Mouse (Mus musculus): Measurements from ENCODE around the gene Tex45. TPM values are rescaled to one million over a fixed set of nuclear protein-coding genes. Genes with fewer than 3 reads are reported as not detected.
A peak's percentile ranks its signal among the peaks of the same experiment; 100 is the strongest.

The Tex45 gene
- polyA plus RNA-seq (2015; fragmentation: Nextera tagmentation; extraction: Ambion mirVana) = not detected in 2 replicates

- Histone ChIP-seq H3K4me1 (replicated peaks) (peaks cover 3% of the 10 kb centered on the region), H3K27me3 (replicated peaks) (no peaks in the 10 kb centered on the region), H3K9me3 (no peaks in the 10 kb centered on the region), H3K36me3 (no peaks in the 10 kb centered on the region), H3K4me2 (replicated peaks) (no peak within 1 kb of the TSS), H3K4me3 (replicated peaks) (no peak within 1 kb of the TSS), H3K27ac (no peak within 1 kb of the TSS), H3K9ac (no peak within 1 kb of the TSS)
- ATAC-seq = no peak
These were observed at the start of gene Tex45 for GRCm38 (mm10) chr8:3470562-3470961. Gene Tex45 (plus strand): TSS chr8:3470862.

- H3K4me2 ChIP-seq (replicated peaks) = no peak overlapping the region
- ATAC-seq = no peak
- peaks cover 3% of the 10 kb centered on the region; the same call in 1 of the 2 replicates for H3K4me1 ChIP-seq (replicated peaks)
- no peak overlapping the region for H3K27ac ChIP-seq
- WGBS = 89% methylated on average over 5 of the region's 5 CpGs
- no peaks in the 10 kb centered on the region for H3K36me3 ChIP-seq
- no peak overlapping the region for H3K9ac ChIP-seq
- H3K27me3 ChIP-seq (replicated peaks) = no peaks in the 10 kb centered on the region
- no peaks in the 10 kb centered on the region for H3K9me3 ChIP-seq
- no peak overlapping the region for H3K4me3 ChIP-seq (replicated peaks)
These were observed 49.2 kb upstream of the Tex45 start for GRCm38 (mm10) chr8:3421507-3421906.

DNA sequence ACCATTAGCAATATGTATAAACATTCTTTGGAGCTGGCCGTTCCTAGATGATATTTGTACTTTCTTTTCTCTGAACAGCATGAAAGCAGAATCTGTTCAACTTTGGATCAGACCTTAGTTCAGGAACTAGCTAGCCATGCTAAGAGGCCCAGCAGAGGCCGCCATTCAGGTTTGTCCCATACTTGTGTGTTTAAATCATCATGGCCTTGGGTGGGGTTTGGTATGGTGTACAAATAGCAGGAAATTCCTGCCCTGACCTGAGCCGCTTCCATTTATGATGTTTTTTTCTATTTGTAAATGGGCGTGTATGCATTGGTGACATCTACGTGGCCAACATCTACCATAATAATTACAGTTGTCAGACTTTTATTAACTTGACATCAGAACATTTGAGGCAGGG is 45.4 kb upstream of the Tex45 start:
- H3K9ac ChIP-seq = no peak overlapping the region
- WGBS = 64% methylated on average over 5 of the region's 5 CpGs
- no peaks in the 10 kb centered on the region for H3K27me3 ChIP-seq (replicated peaks)
- no peaks in the 10 kb centered on the region for H3K4me1 ChIP-seq (replicated peaks)
- 0 out of 2 replicates have a peak, but pooled peaks cover 3% of the 10 kb centered on the region for H3K36me3 ChIP-seq
- no peaks in the 10 kb centered on the region for H3K9me3 ChIP-seq
- peak; percentile 67 for ATAC-seq
- H3K4me3 ChIP-seq (replicated peaks) = no peak overlapping the region
- no peak overlapping the region for H3K4me2 ChIP-seq (replicated peaks)
- no peak overlapping the region for H3K27ac ChIP-seq

- H3K4me2 ChIP-seq (replicated peaks) = no peak overlapping the region
- H3K36me3 ChIP-seq = 0 out of 2 replicates have a peak, but pooled peaks cover 3% of the 10 kb centered on the region
- peak; percentile 32; the same call in 1 of the 2 replicates for ATAC-seq
- no peak overlapping the region for H3K4me3 ChIP-seq (replicated peaks)
- H3K4me1 ChIP-seq (replicated peaks) = no peaks in the 10 kb centered on the region
- H3K27ac ChIP-seq = no peak overlapping the region
- no peaks in the 10 kb centered on the region for H3K9me3 ChIP-seq
- WGBS = 80% methylated on average over 3 of the region's 3 CpGs
- no peaks in the 10 kb centered on the region for H3K27me3 ChIP-seq (replicated peaks)
- H3K9ac ChIP-seq = no peak overlapping the region
These were observed 44.5 kb upstream of the Tex45 start for GRCm38 (mm10) chr8:3426211-3426610.

GRCm38 (mm10) chr8:3428426-3428825 is 42.2 kb upstream of the Tex45 start:
- 74% methylated on average over 2 of the region's 2 CpGs for WGBS
- Histone ChIP-seq H3K4me1 (replicated peaks) (no peaks in the 10 kb centered on the region), H3K4me3 (replicated peaks) (no peak overlapping the region), H3K27ac (no peak overlapping the region), H3K9ac (no peak overlapping the region), H3K36me3 (peaks cover 15% of the 10 kb centered on the region; the same call in 1 of the 2 replicates), H3K27me3 (replicated peaks) (no peaks in the 10 kb centered on the region), H3K4me2 (replicated peaks) (no peak overlapping the region), H3K9me3 (no peaks in the 10 kb centered on the region)
- ATAC-seq = no peak

GRCm38 (mm10) chr8:3429966-3430365 is 40.7 kb upstream of the Tex45 start:
- H3K36me3 ChIP-seq = peaks cover 15% of the 10 kb centered on the region; the same call in 1 of the 2 replicates
- H3K9ac ChIP-seq = no peak overlapping the region
- no peak overlapping the region for H3K4me3 ChIP-seq (replicated peaks)
- H3K27me3 ChIP-seq (replicated peaks) = no peaks in the 10 kb centered on the region
- H3K9me3 ChIP-seq = no peaks in the 10 kb centered on the region
- H3K4me2 ChIP-seq (replicated peaks) = no peak overlapping the region
- H3K27ac ChIP-seq = no peak overlapping the region
- no peak for ATAC-seq
- 75% methylated on average over 2 of the region's 2 CpGs for WGBS
- H3K4me1 ChIP-seq (replicated peaks) = no peaks in the 10 kb centered on the region

- Histone ChIP-seq H3K9me3 (no peaks in the 10 kb centered on the region), H3K4me3 (replicated peaks) (no peak overlapping the region), H3K4me2 (replicated peaks) (no peak overlapping the region), H3K27ac (no peak overlapping the region), H3K36me3 (peaks cover 15% of the 10 kb centered on the region; the same call in 1 of the 2 replicates), H3K4me1 (replicated peaks) (no peaks in the 10 kb centered on the region), H3K9ac (no peak overlapping the region), H3K27me3 (replicated peaks) (no peaks in the 10 kb centered on the region)
- no peak for ATAC-seq
- 74% methylated on average over 3 of the region's 3 CpGs for WGBS
These were observed 39.5 kb upstream of the Tex45 start for GRCm38 (mm10) chr8:3431113-3431512.

GRCm38 (mm10) chr8:3436492-3436891 is 34.2 kb upstream of the Tex45 start:
- ATAC-seq = no peak
- no peak overlapping the region for H3K27ac ChIP-seq
- H3K4me1 ChIP-seq (replicated peaks) = no peaks in the 10 kb centered on the region
- no peaks in the 10 kb centered on the region for H3K9me3 ChIP-seq
- H3K4me2 ChIP-seq (replicated peaks) = no peak overlapping the region
- no peak overlapping the region for H3K9ac ChIP-seq
- H3K27me3 ChIP-seq (replicated peaks) = no peaks in the 10 kb centered on the region
- no peak overlapping the region for H3K4me3 ChIP-seq (replicated peaks)
- 83% methylated on average over 5 of the region's 6 CpGs for WGBS
- peaks cover 41% of the 10 kb centered on the region for H3K36me3 ChIP-seq

DNA sequence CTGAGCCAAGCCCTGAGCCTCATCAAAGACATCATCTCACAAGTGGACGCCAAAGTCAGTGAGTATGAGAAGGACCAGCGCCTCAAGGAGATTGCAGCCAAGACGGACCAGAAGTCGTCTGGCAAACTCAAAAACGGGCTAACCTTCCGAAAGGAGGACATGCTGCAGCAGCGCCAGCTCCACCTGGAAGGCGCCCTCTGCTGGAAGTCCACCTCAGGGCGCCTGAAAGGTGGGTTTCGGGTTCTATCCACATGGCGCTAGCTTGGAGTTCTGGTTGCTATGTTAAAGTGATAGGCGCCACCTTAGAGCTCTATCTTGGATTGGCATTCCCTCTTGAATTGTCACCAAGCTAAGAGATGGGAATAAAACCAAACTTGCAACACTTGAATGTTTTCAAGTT is 31.2 kb upstream of the Tex45 start:
- 71% methylated on average over 12 of the region's 12 CpGs for WGBS
- H3K36me3 ChIP-seq = peaks cover 28% of the 10 kb centered on the region
- no peaks in the 10 kb centered on the region for H3K4me1 ChIP-seq (replicated peaks)
- no peak for ATAC-seq
- H3K27me3 ChIP-seq (replicated peaks) = no peaks in the 10 kb centered on the region
- no peak overlapping the region for H3K9ac ChIP-seq
- H3K4me3 ChIP-seq (replicated peaks) = no peak overlapping the region
- no peak overlapping the region for H3K4me2 ChIP-seq (replicated peaks)
- H3K9me3 ChIP-seq = no peaks in the 10 kb centered on the region
- no peak overlapping the region for H3K27ac ChIP-seq

GRCm38 (mm10) chr8:3449226-3449625 is 21.4 kb upstream of the Tex45 start:
- Histone ChIP-seq H3K27ac (no peak overlapping the region), H3K27me3 (replicated peaks) (no peaks in the 10 kb centered on the region), H3K4me3 (replicated peaks) (no peak overlapping the region), H3K9me3 (no peaks in the 10 kb centered on the region), H3K4me1 (replicated peaks) (no peaks in the 10 kb centered on the region), H3K4me2 (replicated peaks) (no peak overlapping the region), H3K9ac (no peak overlapping the region), H3K36me3 (peaks cover 40% of the 10 kb centered on the region)
- WGBS = 86% methylated on average over 2 of the region's 2 CpGs
- no peak for ATAC-seq

- Histone ChIP-seq H3K9ac (no peak overlapping the region), H3K4me3 (replicated peaks) (no peak overlapping the region), H3K27me3 (replicated peaks) (no peaks in the 10 kb centered on the region), H3K36me3 (peaks cover 36% of the 10 kb centered on the region), H3K4me1 (replicated peaks) (no peaks in the 10 kb centered on the region), H3K9me3 (no peaks in the 10 kb centered on the region), H3K4me2 (replicated peaks) (no peak overlapping the region), H3K27ac (no peak overlapping the region)
- WGBS = 33% methylated on average over 5 of the region's 5 CpGs
- peak; percentile 58; the same call in 1 of the 2 replicates for ATAC-seq
These were observed 20.0 kb upstream of the Tex45 start for GRCm38 (mm10) chr8:3450670-3451069.

DNA sequence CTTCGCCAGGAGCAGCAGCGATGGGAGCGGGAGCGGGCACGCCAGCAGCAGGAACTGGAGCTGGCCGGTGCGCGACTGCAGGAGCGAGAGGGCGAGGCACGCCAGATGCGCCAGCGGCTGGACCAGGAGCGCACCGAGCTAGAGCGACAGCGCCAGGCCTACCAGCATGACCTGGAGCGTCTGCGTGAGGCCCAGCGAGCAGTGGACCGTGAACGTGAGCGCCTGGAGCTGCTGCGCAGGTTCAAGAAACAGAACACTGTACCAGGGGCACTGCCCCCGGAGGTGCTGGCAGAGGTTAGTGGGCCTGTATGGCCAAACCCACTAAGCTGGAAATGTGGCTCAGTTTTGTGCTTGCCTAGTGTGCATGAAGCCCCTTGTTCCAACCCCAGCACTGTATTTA is 18.7 kb upstream of the Tex45 start:
- no peak for ATAC-seq
- H3K4me1 ChIP-seq (replicated peaks) = no peaks in the 10 kb centered on the region
- H3K36me3 ChIP-seq = peaks cover 36% of the 10 kb centered on the region
- H3K9me3 ChIP-seq = no peaks in the 10 kb centered on the region
- no peak overlapping the region for H3K27ac ChIP-seq
- no peak overlapping the region for H3K4me2 ChIP-seq (replicated peaks)
- no peak overlapping the region for H3K4me3 ChIP-seq (replicated peaks)
- WGBS = 95% methylated on average over 25 of the region's 25 CpGs
- H3K27me3 ChIP-seq (replicated peaks) = no peaks in the 10 kb centered on the region
- no peak overlapping the region for H3K9ac ChIP-seq

DNA sequence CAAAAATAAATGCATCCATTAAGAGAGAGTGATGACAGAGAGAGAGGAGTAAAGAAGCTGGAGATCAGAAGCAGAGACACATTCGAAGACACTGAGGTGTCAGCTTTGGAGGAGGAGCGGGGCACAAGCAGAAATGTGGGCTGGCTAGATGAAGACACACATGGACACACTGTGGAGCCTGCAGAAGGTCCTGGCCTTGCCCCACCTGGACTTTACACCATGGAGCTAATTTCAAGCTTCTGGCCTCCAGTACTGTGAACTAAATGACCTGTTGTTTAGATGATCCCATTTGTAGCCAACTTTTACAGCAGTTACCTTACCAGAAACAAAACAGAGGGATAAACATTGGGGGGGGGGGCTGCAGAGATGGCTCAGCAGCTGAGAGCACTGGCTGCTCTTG is 7.4 kb upstream of the Tex45 start:
- Histone ChIP-seq H3K9ac (no peak overlapping the region), H3K27me3 (replicated peaks) (no peaks in the 10 kb centered on the region), H3K27ac (no peak overlapping the region), H3K4me3 (replicated peaks) (no peak overlapping the region), H3K4me1 (replicated peaks) (peaks cover 3% of the 10 kb centered on the region), H3K4me2 (replicated peaks) (no peak overlapping the region), H3K36me3 (no peaks in the 10 kb centered on the region), H3K9me3 (no peaks in the 10 kb centered on the region)
- ATAC-seq = no peak
- 88% methylated on average over 2 of the region's 2 CpGs for WGBS

All from intestine, embryonic 15.5 days (tissue).